Mouse (Mus musculus) limb, embryonic 11.5 days (tissue): ENCODE measurements at regions not wholly inside any gene's neighbourhood (a gene's known extent, or its start where the extent isn't known, plus 50 kb on each side); places are given as distances from the start of the nearest gene placed in this dataset.
"Not testable (repeated sequence)": the region's sequence is repeated elsewhere in the genome, so short reads cannot be mapped to it uniquely, and the experiment has no call there.

ENCODE experiments used
- ATAC-seq: fragments of 200-750 bp; cut with Nextera tagmentation; 2 replicates; pipeline ENCODE4 v1.8.0; 2017; ENCODE audit warnings: low read depth; ENCODE audit not compliant: insufficient number of reproducible peaks, low FRiP score, low TSS enrichment
- DNase-seq: peaks from one replicate; pipeline ENCODE4 v3.0.0-alpha.2; 2015; ENCODE audit warnings: low spot score
- H3K27ac ChIP-seq: fragments of 300-500 bp; sonication (generic); replicated peaks from 2 replicates; pipeline ENCODE4 v1.5.1; 2014; ENCODE audit warnings: low read depth, mild to moderate bottlenecking, low read length
- H3K27me3 ChIP-seq: fragments of 300-500 bp; sonication (generic); 2 replicates; pipeline ENCODE4 v1.6.1; 2014; ENCODE audit warnings: mild to moderate bottlenecking, low read length, mixed read lengths; ENCODE audit not compliant: control insufficient read depth, insufficient read depth
- H3K36me3 ChIP-seq: fragments of 300-500 bp; sonication (generic); 2 replicates; pipeline ENCODE4 v1.6.1; 2014; ENCODE audit warnings: mild to moderate bottlenecking, low read length, moderate library complexity, mixed read lengths; ENCODE audit not compliant: control insufficient read depth, insufficient read depth
- H3K4me1 ChIP-seq: fragments of 300-500 bp; sonication (generic); 2 replicates; pipeline ENCODE4 v1.6.1; 2014; ENCODE audit warnings: low read length, mixed read lengths; ENCODE audit not compliant: control insufficient read depth, insufficient read depth
- H3K4me2 ChIP-seq: fragments of 300-500 bp; sonication (generic); 2 replicates; pipeline ENCODE4 v1.6.1; 2014; ENCODE audit warnings: low read depth, mild to moderate bottlenecking, moderate library complexity; ENCODE audit not compliant: severe bottlenecking
- H3K4me3 ChIP-seq: fragments of 300-500 bp; sonication (generic); 2 replicates; pipeline ENCODE4 v1.5.1; 2014; ENCODE audit warnings: low read depth, low read length
- H3K9ac ChIP-seq: fragments of 300-500 bp; sonication (generic); 2 replicates; pipeline ENCODE4 v1.6.1; 2014; ENCODE audit warnings: mild to moderate bottlenecking, low read length
- H3K9me3 ChIP-seq: fragments of 300-500 bp; sonication (generic); 2 replicates; pipeline ENCODE4 v1.6.1; 2016; ENCODE audit warnings: low read length; ENCODE audit not compliant: control insufficient read depth
- WGBS: fragments of 180-500 bp; shearing (Covaris S2); extraction: QIAGEN DNeasy Blood & Tissue Kit; methylation state at CpG from one replicate; pipeline ENCODE4 v1.1.7; 2014; 5-methylcytosine and 5-hydroxymethylcytosine counted together

DNA sequence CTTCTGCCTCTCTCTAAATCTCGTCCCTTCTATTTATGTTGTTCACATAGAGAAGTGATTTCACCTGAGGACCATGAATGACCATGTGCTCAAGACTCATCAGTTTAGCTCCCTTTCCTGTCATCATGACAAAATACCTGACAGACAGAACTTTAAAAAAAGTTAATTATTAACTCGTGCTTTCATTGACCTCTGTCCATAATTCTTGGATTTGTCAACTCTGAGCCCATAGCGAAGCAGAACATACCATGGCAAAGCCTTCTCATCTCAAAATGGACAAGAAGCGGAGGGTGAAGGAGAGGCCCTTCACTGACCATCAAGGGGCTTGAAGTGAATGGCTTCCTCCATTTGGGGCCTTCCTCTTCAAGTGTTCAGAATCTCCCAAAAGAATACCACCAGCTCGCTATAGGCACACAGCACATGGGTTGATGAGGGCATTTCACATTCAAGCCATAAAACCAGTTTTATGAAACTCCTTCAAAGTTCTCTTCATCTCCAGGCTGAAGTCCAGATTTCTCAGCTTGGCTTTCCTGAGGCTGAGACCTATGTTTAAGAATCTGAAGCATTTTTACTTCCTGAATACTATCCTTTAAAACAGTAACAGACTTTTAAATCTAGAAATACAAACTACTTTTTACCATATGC is 144.0 kb upstream of the P2ry1 start:
- ATAC-seq (no peak), DNase-seq (no peak)
- Histone ChIP-seq H3K27ac (no peak overlapping the region), H3K27me3 (no peaks in the 10 kb centered on the region), H3K4me2 (no peak overlapping the region), H3K9me3 (no peaks in the 10 kb centered on the region), H3K36me3 (no peaks in the 10 kb centered on the region), H3K4me3 (no peak overlapping the region), H3K9ac (no peak overlapping the region), H3K4me1 (no peaks in the 10 kb centered on the region)
- 83% methylated on average over 5 of the region's 5 CpGs for WGBS

DNA sequence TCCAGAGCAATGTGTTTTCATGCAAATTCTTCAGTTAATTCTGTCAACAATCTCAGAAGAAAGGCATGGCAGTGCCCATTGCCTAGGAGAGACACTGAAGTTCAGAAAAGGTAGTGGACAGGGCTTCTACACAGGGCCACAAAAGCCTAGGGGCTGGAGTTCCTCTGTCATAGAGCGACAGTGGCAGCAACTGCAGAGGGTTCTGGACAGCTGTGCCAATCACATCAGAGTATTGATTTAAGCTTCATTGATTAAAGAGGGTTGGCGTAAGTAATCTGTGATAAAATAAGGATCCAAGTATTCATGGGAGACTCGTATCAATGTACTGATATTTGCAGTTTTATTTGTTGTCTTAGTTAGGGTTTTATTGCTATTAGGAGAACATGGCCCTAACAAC is 143.5 kb upstream of the P2ry1 start:
- Histone ChIP-seq H3K4me2 (no peak overlapping the region), H3K9ac (no peak overlapping the region), H3K36me3 (no peaks in the 10 kb centered on the region), H3K27me3 (no peaks in the 10 kb centered on the region), H3K4me3 (no peak overlapping the region), H3K4me1 (no peaks in the 10 kb centered on the region), H3K27ac (no peak overlapping the region), H3K9me3 (no peaks in the 10 kb centered on the region)
- ATAC-seq (no peak), DNase-seq (no peak)
- 90% methylated on average over 3 of the region's 3 CpGs for WGBS

DNA sequence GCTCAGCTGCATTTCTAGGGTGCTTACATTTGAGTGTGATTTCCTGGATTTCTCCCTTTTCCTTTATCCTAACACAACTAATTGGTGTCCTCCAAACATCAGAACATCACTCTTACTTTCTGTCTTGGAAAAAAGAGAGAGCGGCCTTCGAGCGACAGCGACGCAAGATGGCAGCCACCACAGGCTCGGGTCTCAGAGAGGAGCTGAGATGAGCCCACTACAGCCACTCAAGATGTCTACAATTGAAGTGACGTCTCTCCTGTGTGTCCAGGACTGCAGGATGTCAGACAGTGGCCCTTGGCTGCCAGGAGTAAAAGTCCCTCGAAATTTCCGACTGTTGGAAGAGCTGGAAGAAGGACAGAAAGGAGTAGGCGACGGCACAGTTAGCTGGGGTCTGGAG is 125.7 kb upstream of the P2ry1 start:
- H3K27ac ChIP-seq, ATAC-seq, H3K9me3 ChIP-seq, DNase-seq, H3K9ac ChIP-seq, H3K4me1 ChIP-seq, H3K27me3 ChIP-seq, H3K36me3 ChIP-seq, H3K4me3 ChIP-seq, H3K4me2 ChIP-seq: not testable (repeated sequence)
- 96% methylated on average over 11 of the region's 11 CpGs for WGBS

DNA sequence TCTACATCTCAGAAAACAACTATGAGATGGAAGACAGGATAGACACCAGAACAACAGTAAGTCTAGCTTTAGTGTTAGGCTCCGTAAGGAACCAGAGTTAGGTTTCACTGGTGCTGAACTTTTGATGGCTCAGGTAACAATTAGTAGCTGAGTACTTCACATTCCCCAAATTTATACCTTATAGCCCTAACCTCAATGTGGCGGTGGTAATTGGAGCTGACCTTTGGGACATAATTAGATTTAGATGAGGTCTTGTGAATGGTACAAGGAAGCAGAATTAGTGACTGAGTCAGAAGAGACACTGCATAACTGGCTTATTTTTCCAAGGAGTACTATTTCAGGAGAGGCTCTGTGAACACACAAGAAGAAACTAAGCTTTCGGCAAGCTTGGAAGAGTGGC is 123.7 kb upstream of the P2ry1 start:
- Histone ChIP-seq H3K36me3 (no peaks in the 10 kb centered on the region), H3K9ac (no peak overlapping the region), H3K4me3 (no peak overlapping the region), H3K4me1 (no peaks in the 10 kb centered on the region), H3K27ac (no peak overlapping the region), H3K4me2 (no peak overlapping the region), H3K9me3 (no peaks in the 10 kb centered on the region), H3K27me3 (no peaks in the 10 kb centered on the region)
- no peak for ATAC-seq
- DNase-seq, result no peak
- 75% methylated on average over 3 of the region's 3 CpGs for WGBS

DNA sequence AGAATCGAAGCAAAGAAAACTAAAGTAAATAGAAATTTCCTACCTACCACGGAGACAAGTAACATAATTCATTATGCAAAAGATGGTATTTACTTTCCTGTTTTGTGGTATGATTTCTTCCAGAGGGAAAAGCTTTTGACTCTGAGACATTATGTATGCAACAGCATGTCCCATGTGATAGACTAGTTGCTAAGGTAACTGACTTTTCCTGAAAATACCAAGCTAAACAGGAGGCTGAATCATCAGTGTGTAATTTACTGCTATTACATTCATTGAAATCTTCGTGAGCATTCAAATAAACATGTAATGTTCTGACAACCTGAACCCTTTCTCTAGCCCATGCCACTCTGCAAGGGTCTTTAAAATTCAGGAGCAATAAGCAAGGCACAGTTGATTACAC is 118.6 kb upstream of the P2ry1 start:
- Histone ChIP-seq H3K27ac (no peak overlapping the region), H3K4me3 (no peak overlapping the region)
- WGBS, result 75% methylated on average over 3 of the region's 3 CpGs

DNA sequence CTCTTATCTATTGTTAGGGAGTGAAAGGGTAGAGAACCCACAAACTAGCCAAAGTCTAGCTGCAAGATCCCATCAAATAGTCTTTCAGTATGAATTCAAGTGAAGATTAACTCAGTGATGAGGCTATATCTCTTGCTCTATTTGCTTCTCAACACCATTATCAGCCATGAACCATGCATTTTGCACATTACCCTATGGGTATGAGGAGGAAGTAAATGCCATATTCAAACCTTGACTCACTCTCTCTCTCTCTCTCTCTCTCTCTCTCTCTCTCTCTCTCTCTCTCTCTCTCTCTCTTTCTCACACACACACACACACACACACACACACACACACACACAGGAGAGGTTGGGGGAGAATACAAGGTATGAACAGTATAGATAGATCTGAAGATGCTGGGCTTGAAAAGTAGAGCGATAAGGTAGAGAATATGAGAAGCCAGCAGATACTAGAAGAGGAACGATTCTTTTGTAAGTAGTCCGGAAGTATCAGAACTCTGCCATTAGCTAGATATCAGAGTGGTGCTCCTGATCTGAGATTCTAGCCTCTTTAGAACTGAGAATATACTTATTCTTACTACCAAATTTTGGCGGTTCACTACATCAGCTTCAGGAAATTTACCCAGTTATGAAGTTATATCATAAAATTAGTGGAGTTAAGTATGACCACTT is 113.3 kb upstream of the P2ry1 start:
- H3K4me2 ChIP-seq, result no peak overlapping the region
- H3K9ac ChIP-seq, result no peak overlapping the region
- no peaks in the 10 kb centered on the region for H3K9me3 ChIP-seq
- ATAC-seq (no peak), DNase-seq (no peak)
- no peak overlapping the region for H3K27ac ChIP-seq
- H3K4me1 ChIP-seq, result no peaks in the 10 kb centered on the region
- no peaks in the 10 kb centered on the region for H3K36me3 ChIP-seq
- 89% methylated on average over 4 of the region's 4 CpGs for WGBS
- H3K4me3 ChIP-seq, result no peak overlapping the region
- no peaks in the 10 kb centered on the region for H3K27me3 ChIP-seq

More for the DNA sequence above, 118.6 kb upstream of the P2ry1 start:
- Histone ChIP-seq H3K4me1 (no peaks in the 10 kb centered on the region), H3K4me2 (no peak overlapping the region), H3K27me3 (no peaks in the 10 kb centered on the region), H3K36me3 (no peaks in the 10 kb centered on the region), H3K9me3 (no peaks in the 10 kb centered on the region), H3K9ac (no peak overlapping the region)
- ATAC-seq (no peak), DNase-seq (no peak)

DNA sequence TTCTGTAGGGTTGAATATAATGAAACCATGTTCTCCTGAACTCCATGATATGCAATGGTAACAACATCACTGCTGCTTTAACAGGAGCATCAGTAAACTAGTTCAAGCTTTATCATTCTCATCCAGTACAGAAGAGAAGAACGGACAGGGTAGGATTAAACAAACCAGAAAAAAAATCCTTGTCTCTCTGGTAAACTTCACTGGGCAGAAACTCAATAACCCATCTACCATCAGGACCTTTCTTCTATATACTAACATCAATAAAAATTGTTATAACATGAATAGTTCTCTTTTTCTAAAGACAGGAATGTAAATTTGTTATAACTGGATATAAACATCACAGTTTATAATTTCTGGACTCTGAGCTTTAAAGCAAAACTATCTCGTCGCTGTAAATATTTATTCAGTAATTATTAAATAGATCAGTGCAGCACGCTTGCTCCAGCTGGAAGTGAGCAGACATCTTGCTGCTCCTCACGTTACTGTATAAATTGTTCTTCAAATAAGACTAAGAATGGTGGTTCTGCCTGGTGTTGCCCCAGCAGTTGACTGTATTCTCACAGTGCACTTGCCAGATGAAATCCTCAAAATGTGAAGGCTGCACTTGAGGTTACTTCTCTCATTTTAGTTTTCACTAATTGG is 104.8 kb upstream of the P2ry1 start:
- H3K27ac ChIP-seq, result no peak overlapping the region
- no peak overlapping the region for H3K4me2 ChIP-seq
- no peaks in the 10 kb centered on the region for H3K36me3 ChIP-seq
- H3K27me3 ChIP-seq, result no peaks in the 10 kb centered on the region
- H3K4me3 ChIP-seq, result no peak overlapping the region
- no peaks in the 10 kb centered on the region for H3K4me1 ChIP-seq
- H3K9ac ChIP-seq, result no peak overlapping the region
- no peak for ATAC-seq
- DNase-seq, result no peak
- WGBS, result 91% methylated on average over 5 of the region's 5 CpGs
- H3K9me3 ChIP-seq, result no peaks in the 10 kb centered on the region

DNA sequence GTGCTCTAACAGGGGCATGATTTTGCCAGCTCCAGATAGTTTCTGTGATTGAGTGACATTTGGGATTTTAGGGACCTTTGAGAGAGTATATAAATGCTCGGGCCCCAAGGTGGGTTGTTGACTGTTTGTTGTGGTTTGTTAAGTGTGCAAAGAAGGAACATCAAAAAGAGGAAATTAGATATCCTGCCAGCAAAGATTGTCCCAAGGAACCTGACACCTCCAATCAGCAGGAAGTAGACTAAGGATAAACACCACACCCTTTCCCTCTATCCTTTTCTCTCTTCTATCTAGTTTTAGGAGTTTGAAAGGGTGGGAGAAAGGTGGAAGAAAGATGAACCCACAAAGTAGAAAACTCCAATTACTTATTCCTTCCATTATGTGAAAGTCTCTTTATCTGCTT is 103.9 kb upstream of the P2ry1 start:
- ATAC-seq (no peak), DNase-seq (no peak)
- Histone ChIP-seq H3K36me3 (no peaks in the 10 kb centered on the region), H3K4me1 (no peaks in the 10 kb centered on the region), H3K9ac (no peak overlapping the region), H3K4me3 (no peak overlapping the region), H3K27me3 (no peaks in the 10 kb centered on the region), H3K27ac (no peak overlapping the region), H3K9me3 (no peaks in the 10 kb centered on the region), H3K4me2 (no peak overlapping the region)
- WGBS, result 64% methylated on average over 1 of the region's 1 CpGs
